Mouse (Mus musculus) gastrocnemius, postnatal 14 days (tissue): ENCODE measurements around the gene Snph. TPM values are rescaled to one million over a fixed set of nuclear protein-coding genes. Genes with fewer than 3 reads are reported as not detected.
"Not testable (repeated sequence)": the region's sequence is repeated elsewhere in the genome, so short reads cannot be mapped to it uniquely, and the experiment has no call there.

Experiments
- DNase-seq: peaks from one replicate; pipeline ENCODE4 v3.0.0; 2021; ENCODE audit warnings: mixed read lengths
- intact Hi-C: fragments of 180-260 bp; cut with DNase I; formaldehyde crosslinking; loops from one replicate; pipeline ENCODE4 v1.15.1; 2025; ENCODE audit warnings: low total_unique reads
- long read RNA-seq, 2 experiments: library from polyadenylated mRNA; stranded (forward); transcript quantifications; one replicate each; pipeline ENCODE4 v2.0.0; 2021
- total RNA-seq, 2 experiments: library from RNA; stranded (reverse); gene quantifications; 2 replicates each; pipeline ENCODE4 v1.2.3; 2021

The Snph gene
- total RNA-seq: 10 to 100 TPM; 10.7 to 10.8 TPM
- long read RNA-seq, experiment 1, partial matches to known transcripts: 0 of 6 reads
- long read RNA-seq, experiment 1, other reads (novel, unspliced or antisense): 4 of 6 reads
- long read RNA-seq, experiment 2, full-length matches to known transcripts: 2 of 13 reads
- long read RNA-seq, experiment 2, partial matches to known transcripts: 1 of 13 reads
- long read RNA-seq, experiment 2, other reads (novel, unspliced or antisense): 10 of 13 reads

GRCm38 (mm10) chr2:151632159-151632814 lies at the start of gene Snph:
TSS of gene Snph (minus strand) at chr2:151632593.
- intact Hi-C loops: no loop called here
- DNase-seq: peak; percentile 50

GRCm38 (mm10) chr2:151676234-151676633 lies 43.8 kb upstream of the Snph start:
- intact Hi-C loops: no loop called here
- DNase-seq: no peak

GRCm38 (mm10) chr2:151670968-151671329 lies 38.6 kb upstream of the Snph start:
- intact Hi-C loops: no loop called here
- no peak for DNase-seq

- intact Hi-C loops: no loop called here
- DNase-seq: no peak
Measured at GRCm38 (mm10) chr2:151670026-151670967, 37.9 kb upstream of the Snph start.

- DNase-seq: no peak
- intact Hi-C loops: no loop called here
Measured at GRCm38 (mm10) chr2:151668433-151668832, 36.0 kb upstream of the Snph start, which contains the start of gene Rad21l. TSS of gene Rad21l (minus strand) at chr2:151668533.

- intact Hi-C loops: no loop called here
- no peak for DNase-seq
Measured at GRCm38 (mm10) chr2:151652053-151652452, 19.7 kb upstream of the Snph start.

- intact Hi-C loops: no loop called here
- no peak for DNase-seq
Measured at GRCm38 (mm10) chr2:151636015-151636402, 3.6 kb upstream of the Snph start.

GRCm38 (mm10) chr2:151635362-151636014 lies 3.1 kb upstream of the Snph start:
- DNase-seq: no peak
- intact Hi-C loops: no loop called here

- intact Hi-C loops: no loop called here
- DNase-seq: no peak
Measured at GRCm38 (mm10) chr2:151634903-151635302, 2.5 kb upstream of the Snph start.

- intact Hi-C loops: no loop called here
- no peak for DNase-seq
Measured at GRCm38 (mm10) chr2:151632982-151633381, 589 bp upstream of the Snph start.

GRCm38 (mm10) chr2:151631406-151632158 lies 811 bp downstream of the Snph start:
- intact Hi-C loops: no loop called here
- no peak for DNase-seq

GRCm38 (mm10) chr2:151629310-151629709 lies 3.1 kb downstream of the Snph start:
- intact Hi-C loops: loop anchor here (5.0 kb wide), 1 partner anchor 42 kb away; no protein-coding TSS in a partner anchor
- DNase-seq: no peak

GRCm38 (mm10) chr2:151628011-151628410 lies 4.4 kb downstream of the Snph start:
- intact Hi-C loops: loop anchor here (5.0 kb wide), 1 partner anchor 41 kb away; no protein-coding TSS in a partner anchor
- no peak for DNase-seq

GRCm38 (mm10) chr2:151626296-151626695 lies 6.1 kb downstream of the Snph start:
- no peak for DNase-seq
- intact Hi-C loops: loop anchor here (5.0 kb wide), 1 partner anchor 39 kb away; no protein-coding TSS in a partner anchor

- intact Hi-C loops: no loop called here
- DNase-seq: no peak
Measured at GRCm38 (mm10) chr2:151623776-151624175, 8.6 kb downstream of the Snph start.

GRCm38 (mm10) chr2:151616551-151617329 lies 15.7 kb downstream of the Snph start:
- no peak for DNase-seq
- intact Hi-C loops: no loop called here

GRCm38 (mm10) chr2:151615779-151616178 lies 16.6 kb downstream of the Snph start:
- DNase-seq, intact Hi-C loops: not testable (repeated sequence)

GRCm38 (mm10) chr2:151609974-151610373 lies 22.4 kb downstream of the Snph start:
- no peak for DNase-seq
- intact Hi-C loops: no loop called here
